Mouse (Mus musculus): Measurements from ENCODE around the gene Plxnd1.

Gene Plxnd1

GRCm38 (mm10) chr6:116000851-116001250 is 6.0 kb upstream of the Plxnd1 start:
- no peak for DNase-seq (ENCODE audit: extremely low read depth, low read depth)

- DNase-seq (ENCODE audit: extremely low read depth, low read depth): no peak
These were observed 4.4 kb upstream of the Plxnd1 start for GRCm38 (mm10) chr6:115999227-115999626.

GRCm38 (mm10) chr6:115998758-115999157 is 4.0 kb upstream of the Plxnd1 start:
- no peak for DNase-seq (ENCODE audit: extremely low read depth, low read depth)

GRCm38 (mm10) chr6:115997726-115998311 is 3.0 kb upstream of the Plxnd1 start:
- no peak for DNase-seq (ENCODE audit: extremely low read depth, low read depth)

- peak; percentile 38 for DNase-seq (ENCODE audit: extremely low read depth, low read depth)
These were observed 1.5 kb upstream of the Plxnd1 start for GRCm38 (mm10) chr6:115996171-115996851.

GRCm38 (mm10) chr6:115995531-115995941 is 731 bp upstream of the Plxnd1 start:
- no peak for DNase-seq (ENCODE audit: extremely low read depth, low read depth)

GRCm38 (mm10) chr6:115994146-115994876 is 494 bp downstream of the Plxnd1 start:
- DNase-seq (ENCODE audit: extremely low read depth, low read depth): no peak

GRCm38 (mm10) chr6:115993463-115994145 is 1.2 kb downstream of the Plxnd1 start:
- DNase-seq (ENCODE audit: extremely low read depth, low read depth): no peak

GRCm38 (mm10) chr6:115992981-115993380 is 1.8 kb downstream of the Plxnd1 start:
- DNase-seq (ENCODE audit: extremely low read depth, low read depth): no peak

- no peak for DNase-seq (ENCODE audit: extremely low read depth, low read depth)
These were observed 2.8 kb downstream of the Plxnd1 start for GRCm38 (mm10) chr6:115991881-115992620.

GRCm38 (mm10) chr6:115991108-115991880 is 3.5 kb downstream of the Plxnd1 start:
- DNase-seq (ENCODE audit: extremely low read depth, low read depth): no peak

- DNase-seq (ENCODE audit: extremely low read depth, low read depth): no peak
These were observed 4.3 kb downstream of the Plxnd1 start for GRCm38 (mm10) chr6:115990479-115990878.

GRCm38 (mm10) chr6:115990056-115990455 is 4.7 kb downstream of the Plxnd1 start:
- no peak for DNase-seq (ENCODE audit: extremely low read depth, low read depth)

GRCm38 (mm10) chr6:115989607-115990006 is 5.2 kb downstream of the Plxnd1 start:
- DNase-seq (ENCODE audit: extremely low read depth, low read depth): no peak

GRCm38 (mm10) chr6:115989032-115989431 is 5.8 kb downstream of the Plxnd1 start:
- DNase-seq (ENCODE audit: extremely low read depth, low read depth): no peak

- no peak for DNase-seq (ENCODE audit: extremely low read depth, low read depth)
These were observed 7.6 kb downstream of the Plxnd1 start for GRCm38 (mm10) chr6:115987096-115987747.

- no peak for DNase-seq (ENCODE audit: extremely low read depth, low read depth)
These were observed 8.2 kb downstream of the Plxnd1 start for GRCm38 (mm10) chr6:115986472-115987095.

- no peak for DNase-seq (ENCODE audit: extremely low read depth, low read depth)
These were observed 9.2 kb downstream of the Plxnd1 start for GRCm38 (mm10) chr6:115985622-115986021.

GRCm38 (mm10) chr6:115984580-115984979 is 10.2 kb downstream of the Plxnd1 start:
- no peak for DNase-seq (ENCODE audit: extremely low read depth, low read depth)
